Mouse (Mus musculus) G1E (cell line): Measurements from ENCODE around the gene Clec2d.

Source experiments
- CTCF ChIP-seq: IDR thresholded peaks from 2 replicates; pipeline ENCODE4 v1.5.1; 2012; ENCODE audit warnings: low read depth, low read length, inconsistent platforms, mixed read lengths
- GATA1 ChIP-seq: IDR thresholded peaks from 2 replicates; pipeline ENCODE4 v1.6.1; 2012; ENCODE audit warnings: borderline replicate concordance, low read length, inconsistent platforms, mixed read lengths
- POLR2AphosphoS5 ChIP-seq: IDR thresholded peaks from 2 replicates; pipeline ENCODE4 v1.6.1; 2012; ENCODE audit warnings: low read depth, low read length, inconsistent platforms; ENCODE audit not compliant: insufficient replicate concordance
- TAL1 ChIP-seq: conservative IDR thresholded peaks from 2 replicates; pipeline ENCODE4 v1.6.1; 2012; ENCODE audit warnings: low read depth, low read length, inconsistent platforms, mixed read lengths

DNA sequence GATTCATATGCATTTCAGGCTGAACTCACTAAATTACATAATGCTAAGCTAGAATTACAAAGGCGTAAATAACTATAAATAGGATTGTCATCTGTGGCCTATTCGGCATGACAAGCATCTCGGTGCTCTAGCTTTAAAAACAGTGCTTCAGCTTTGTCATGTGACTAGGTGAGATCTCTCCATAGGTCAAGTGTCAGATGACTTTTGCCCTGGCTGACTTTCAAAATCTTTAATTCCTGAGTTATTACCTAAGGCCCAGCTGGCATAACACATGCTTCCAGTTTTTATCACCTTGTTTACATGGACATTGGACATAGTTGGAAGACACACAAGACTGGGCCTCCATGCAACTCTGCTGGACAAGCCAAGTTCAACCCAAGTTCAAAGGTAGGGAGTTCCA is 20.3 kb upstream of the Clec2d start:
- TF ChIP-seq CTCF (no peak), TAL1 (no peak), POLR2AphosphoS5 (no peak), GATA1 (no peak)
